Mouse (Mus musculus) right cerebral cortex, postnatal 14 days (tissue): Measurements from ENCODE around the gene Chit1.

Experiments
- DNase-seq: peaks from one replicate; pipeline ENCODE4 v3.0.0; 2022

The Chit1 gene

GRCm38 (mm10) chr1:134192024-134192423, 81.0 kb downstream of the Chit1 start:
- DNase-seq, result no peak

GRCm38 (mm10) chr1:134193126-134193525, 82.1 kb downstream of the Chit1 start, which contains the start of gene Mybph:
Gene Mybph, plus strand, starts transcription at chr1:134193448.
- no peak for DNase-seq

GRCm38 (mm10) chr1:134193674-134194197, 82.7 kb downstream of the Chit1 start:
- DNase-seq, result no peak

GRCm38 (mm10) chr1:134194298-134195022, 83.4 kb downstream of the Chit1 start:
- no peak for DNase-seq

- DNase-seq, result no peak
These were observed 84.1 kb downstream of the Chit1 start for GRCm38 (mm10) chr1:134195117-134195516.

- DNase-seq, result peak; percentile 68
These were observed 84.5 kb downstream of the Chit1 start for GRCm38 (mm10) chr1:134195571-134195970.

GRCm38 (mm10) chr1:134195979-134196378, 84.9 kb downstream of the Chit1 start:
- no peak for DNase-seq

GRCm38 (mm10) chr1:134196386-134196785, 85.3 kb downstream of the Chit1 start:
- DNase-seq, result peak; percentile 76

- no peak for DNase-seq
These were observed 86.4 kb downstream of the Chit1 start for GRCm38 (mm10) chr1:134197325-134197982.

- DNase-seq, result no peak
These were observed 87.4 kb downstream of the Chit1 start for GRCm38 (mm10) chr1:134198197-134198995.

GRCm38 (mm10) chr1:134200481-134200880, 89.4 kb downstream of the Chit1 start:
- DNase-seq, result no peak
